Mouse (Mus musculus) ES-E14 (cell line): ENCODE results near the gene Ppp1r9a.

Experiments used
- HCFC1 ChIP-seq: IDR thresholded peaks from 2 replicates; pipeline ENCODE4 v1.6.1; 2012; ENCODE audit warnings: low read length, inconsistent platforms, borderline replicate concordance; ENCODE audit not compliant: insufficient read depth
- MAFK ChIP-seq: IDR thresholded peaks from 2 replicates; pipeline ENCODE4 v1.6.1; 2014; ENCODE audit warnings: mild to moderate bottlenecking, low read depth, low read length, inconsistent platforms; ENCODE audit not compliant: insufficient read depth

GRCm38 (mm10) chr6:4949701-4950100 lies 47.0 kb downstream of the Ppp1r9a start:
- TF ChIP-seq HCFC1 (no peak), MAFK (no peak)
